Mouse (Mus musculus): ENCODE results near the gene Tipin. TPM values are rescaled to one million over a fixed set of nuclear protein-coding genes. Genes with fewer than 3 reads are reported as not detected.

The Tipin gene
- polyA plus RNA-seq, 1 experiment from 2014 or later: 70.2 TPM

- Histone ChIP-seq H3K4me3 (ENCODE audit: low read depth, low read length) (no peak overlapping the region), H3K9ac (replicated peaks; ENCODE audit: low read depth) (no peak overlapping the region), H3K4me1 (ENCODE audit: insufficient read depth, low read depth, low read length) (no peaks in the 10 kb centered on the region), H3K9me3 (ENCODE audit: low read length) (no peaks in the 10 kb centered on the region), H3K27ac (ENCODE audit: low read length) (no peak overlapping the region), H3K4me2 (replicated peaks; ENCODE audit: low read depth, low read length) (no peak overlapping the region), H3K27me3 (replicated peaks; ENCODE audit: insufficient read depth, low read length) (no peaks in the 10 kb centered on the region), H3K36me3 (ENCODE audit: insufficient read depth, low read length) (no peaks in the 10 kb centered on the region)
- ATAC-seq (no peak), DNase-seq (ENCODE audit: low spot score) (no peak)
- TF ChIP-seq CTCF (IDR thresholded peaks at IDR 0.05): no peak
- TF ChIP-seq EP300 (IDR thresholded peaks at IDR 0.05): no peak
- WGBS: 60% methylated on average over 5 of the region's 5 CpGs
These were observed 64.5 kb downstream of the Tipin start for GRCm38 (mm10) chr9:64345931-64346330.

DNA sequence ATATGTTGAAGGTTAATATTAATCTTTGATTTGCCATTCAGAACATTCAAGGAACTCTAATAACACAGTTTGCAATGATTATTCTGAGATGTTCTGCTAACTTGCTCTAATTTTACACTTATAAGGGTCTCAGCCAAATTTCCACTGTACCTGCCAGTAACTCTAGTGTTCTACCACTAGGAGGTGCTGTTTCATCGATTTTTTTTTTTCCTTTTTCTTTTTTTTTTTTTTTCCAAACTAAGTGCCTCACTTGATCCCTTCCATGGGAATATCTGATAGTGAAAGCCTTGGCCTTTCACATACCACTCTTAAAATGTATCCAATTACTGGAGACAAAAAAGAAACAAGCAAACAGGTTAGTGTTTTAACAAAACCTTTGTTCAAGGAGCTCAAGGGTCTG is 66.0 kb downstream of the Tipin start:
- peak; percentile 68 for DNase-seq (ENCODE audit: low spot score)
- no peak overlapping the region for H3K4me3 ChIP-seq (ENCODE audit: low read depth, low read length)
- H3K4me1 ChIP-seq (ENCODE audit: insufficient read depth, low read depth, low read length): no peaks in the 10 kb centered on the region
- H3K9me3 ChIP-seq (ENCODE audit: low read length): no peaks in the 10 kb centered on the region
- no peaks in the 10 kb centered on the region for H3K36me3 ChIP-seq (ENCODE audit: insufficient read depth, low read length)
- no peak overlapping the region for H3K4me2 ChIP-seq (replicated peaks; ENCODE audit: low read depth, low read length)
- no peak overlapping the region for H3K27ac ChIP-seq (ENCODE audit: low read length)
- no peak for ATAC-seq
- 0% methylated on average over 1 of the region's 1 CpGs for WGBS
- TF ChIP-seq EP300 (IDR thresholded peaks at IDR 0.05): peak; percentile 34; the same call in 1 of the 2 replicates
- TF ChIP-seq CTCF (IDR thresholded peaks at IDR 0.05): peak; percentile 74
- no peaks in the 10 kb centered on the region for H3K27me3 ChIP-seq (replicated peaks; ENCODE audit: insufficient read depth, low read length)
- H3K9ac ChIP-seq (replicated peaks; ENCODE audit: low read depth): no peak overlapping the region

- DNase-seq (ENCODE audit: low spot score) (no peak), ATAC-seq (no peak)
- Histone ChIP-seq H3K27me3 (replicated peaks; ENCODE audit: insufficient read depth, low read length) (no peaks in the 10 kb centered on the region), H3K9me3 (ENCODE audit: low read length) (no peaks in the 10 kb centered on the region), H3K9ac (replicated peaks; ENCODE audit: low read depth) (no peak overlapping the region), H3K27ac (ENCODE audit: low read length) (no peak overlapping the region), H3K36me3 (ENCODE audit: insufficient read depth, low read length) (no peaks in the 10 kb centered on the region), H3K4me2 (replicated peaks; ENCODE audit: low read depth, low read length) (no peak overlapping the region), H3K4me3 (ENCODE audit: low read depth, low read length) (no peak overlapping the region), H3K4me1 (ENCODE audit: insufficient read depth, low read depth, low read length) (no peaks in the 10 kb centered on the region)
- 45% methylated on average over 5 of the region's 5 CpGs for WGBS
- TF ChIP-seq EP300 (IDR thresholded peaks at IDR 0.05) (no peak), CTCF (IDR thresholded peaks at IDR 0.05) (no peak)
These were observed 68.1 kb downstream of the Tipin start for GRCm38 (mm10) chr9:64349490-64349889.

DNA sequence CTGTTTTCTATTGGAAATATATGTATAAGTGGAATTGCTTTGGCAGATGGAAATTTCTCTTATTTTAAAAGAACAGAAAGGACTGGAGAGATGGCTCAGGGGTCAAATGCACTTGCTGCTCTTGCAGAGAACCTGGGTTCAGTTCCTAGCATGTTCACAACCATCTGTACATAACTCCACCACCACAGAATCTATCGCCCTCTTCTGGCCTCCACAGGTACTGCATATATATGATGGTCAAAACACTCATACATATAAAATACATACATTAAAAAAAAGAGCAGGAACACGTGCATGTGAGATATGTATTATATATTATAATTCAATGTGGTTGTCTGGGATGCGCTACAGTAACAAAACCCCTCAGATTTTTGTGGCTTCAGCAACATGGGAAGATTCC is 69.8 kb downstream of the Tipin start:
- 33% methylated on average over 3 of the region's 3 CpGs for WGBS
- H3K9ac ChIP-seq (replicated peaks; ENCODE audit: low read depth): no peak overlapping the region
- DNase-seq (ENCODE audit: low spot score): peak; percentile 11

More for the DNA sequence above, 69.8 kb downstream of the Tipin start:
- Histone ChIP-seq H3K27ac (ENCODE audit: low read length) (no peak overlapping the region), H3K9me3 (ENCODE audit: low read length) (no peaks in the 10 kb centered on the region), H3K4me1 (ENCODE audit: insufficient read depth, low read depth, low read length) (no peaks in the 10 kb centered on the region), H3K27me3 (replicated peaks; ENCODE audit: insufficient read depth, low read length) (no peaks in the 10 kb centered on the region), H3K4me3 (ENCODE audit: low read depth, low read length) (no peak overlapping the region), H3K36me3 (ENCODE audit: insufficient read depth, low read length) (no peaks in the 10 kb centered on the region), H3K4me2 (replicated peaks; ENCODE audit: low read depth, low read length) (no peak overlapping the region)
- no peak for ATAC-seq
- TF ChIP-seq EP300 (IDR thresholded peaks at IDR 0.05) (no peak), CTCF (IDR thresholded peaks at IDR 0.05) (peak; percentile 64)

Other genes starting within 250 kb of the Tipin start
- not detected in 2 replicates for gene Lctl, start 164.4 kb upstream of the Tipin start, polyA plus RNA-seq (2015; fragmentation: Nextera tagmentation; extraction: Ambion mirVana)
- 1.5 and 1.7 TPM in 2 replicates for gene Zwilch, start 108.5 kb upstream of the Tipin start, polyA plus RNA-seq (2015; fragmentation: Nextera tagmentation; extraction: Ambion mirVana)
- gene Rpl4, start 108.2 kb upstream of the Tipin start, polyA plus RNA-seq (2015; fragmentation: Nextera tagmentation; extraction: Ambion mirVana): 679 and 693 TPM in 2 replicates
- 35.5 and 47.4 TPM in 2 replicates for gene Snapc5, start 102.3 kb upstream of the Tipin start, polyA plus RNA-seq (2015; fragmentation: Nextera tagmentation; extraction: Ambion mirVana)
- gene Uchl4, start 46.4 kb upstream of the Tipin start, polyA plus RNA-seq (2015; fragmentation: Nextera tagmentation; extraction: Ambion mirVana): 1.0 and 1.1 TPM in 2 replicates
- 67.1 and 77.6 TPM in 2 replicates for gene Map2k1, start 27.9 kb upstream of the Tipin start, polyA plus RNA-seq (2015; fragmentation: Nextera tagmentation; extraction: Ambion mirVana)
- gene Dis3l, start 59.7 kb downstream of the Tipin start, polyA plus RNA-seq (2015; fragmentation: Nextera tagmentation; extraction: Ambion mirVana): 8.1 and 9.6 TPM in 2 replicates
- gene Megf11, start 104.0 kb downstream of the Tipin start, polyA plus RNA-seq (2015; fragmentation: Nextera tagmentation; extraction: Ambion mirVana): 0.56 and 0.63 TPM in 2 replicates